Mouse (Mus musculus) lung, adult 2 months (tissue): Measurements from ENCODE around the gene Bdh2. TPM values are rescaled to one million over a fixed set of nuclear protein-coding genes. Genes with fewer than 3 reads are reported as not detected.

Source experiments
- DNase-seq: peaks from one replicate; pipeline ENCODE4 v3.0.0; 2022
- H3K4me1 ChIP-seq: fragments of 200-500 bp; 2 replicates; pipeline ENCODE4 v1.6.1; 2011; ENCODE audit warnings: low read length; ENCODE audit not compliant: control insufficient read depth, insufficient read depth
- H3K4me3 ChIP-seq: fragments of 200-500 bp; replicated peaks from 2 replicates; pipeline ENCODE3; 2011; ENCODE audit warnings: low read depth, mild to moderate bottlenecking, control low read depth, low read length; ENCODE audit errors: extremely low read depth
- CTCF ChIP-seq: fragments of 200-500 bp; IDR thresholded peaks from 2 replicates; pipeline ENCODE4 v1.5.1; 2011; ENCODE audit warnings: mild to moderate bottlenecking, low read length, control low read depth; ENCODE audit not compliant: insufficient read depth
- POLR2A ChIP-seq: fragments of 200-500 bp; IDR thresholded peaks from 2 replicates; pipeline ENCODE4 v1.6.1; 2011; ENCODE audit warnings: low read depth, mild to moderate bottlenecking, control low read depth, low read length, borderline replicate concordance; ENCODE audit errors: extremely low read depth
- WGBS: fragments of 180-500 bp; shearing (Covaris S2); methylation state at CpG from one replicate; pipeline ENCODE4 v1.1.7; 2018; 5-methylcytosine and 5-hydroxymethylcytosine counted together
- polyA plus RNA-seq: library from polyadenylated mRNA; depleted of rRNA; stranded (reverse); fragments of >200 nt; gene quantifications from 2 replicates; pipeline ENCODE4 v1.2.3, GENCODE M21; 2012

The Bdh2 gene
- polyA plus RNA-seq, 1 experiment, result 1.2 TPM

- H3K4me3 ChIP-seq, result no peak overlapping the region
- H3K4me1 ChIP-seq, result no peaks in the 10 kb centered on the region
- 82% methylated on average over 5 of the region's 5 CpGs for WGBS
- TF ChIP-seq CTCF, result no peak
- TF ChIP-seq POLR2A, result no peak
- DNase-seq, result no peak
Measured at GRCm38 (mm10) chr3:135268616-135269015, 12.4 kb upstream of the Bdh2 start.

- Histone ChIP-seq H3K4me3 (no peak overlapping the region), H3K4me1 (no peaks in the 10 kb centered on the region)
- DNase-seq, result no peak
- TF ChIP-seq CTCF (no peak), POLR2A (no peak)
- WGBS, result 77% methylated on average over 10 of the region's 10 CpGs
Measured at GRCm38 (mm10) chr3:135269391-135269990, 11.5 kb upstream of the Bdh2 start.

- WGBS, result 73% methylated on average over 12 of the region's 12 CpGs
- no peak for DNase-seq
- TF ChIP-seq POLR2A (no peak), CTCF (no peak)
- H3K4me1 ChIP-seq, result no peaks in the 10 kb centered on the region
- H3K4me3 ChIP-seq, result no peak overlapping the region
Measured at GRCm38 (mm10) chr3:135272627-135273026, 8.4 kb upstream of the Bdh2 start.

GRCm38 (mm10) chr3:135273047-135273446 lies 8.0 kb upstream of the Bdh2 start:
- TF ChIP-seq POLR2A (no peak), CTCF (no peak)
- no peak for DNase-seq
- no peak overlapping the region for H3K4me3 ChIP-seq
- no peaks in the 10 kb centered on the region for H3K4me1 ChIP-seq
- 76% methylated on average over 13 of the region's 13 CpGs for WGBS

GRCm38 (mm10) chr3:135280160-135280559 lies 861 bp upstream of the Bdh2 start:
- no peak overlapping the region for H3K4me3 ChIP-seq
- no peaks in the 10 kb centered on the region for H3K4me1 ChIP-seq
- WGBS, result 75% methylated on average over 4 of the region's 4 CpGs
- DNase-seq, result no peak
- TF ChIP-seq POLR2A (no peak), CTCF (no peak)

- Histone ChIP-seq H3K4me3 (no peak overlapping the region), H3K4me1 (no peaks in the 10 kb centered on the region)
- 76% methylated on average over 8 of the region's 8 CpGs for WGBS
- no peak for TF ChIP-seq POLR2A
- no peak for DNase-seq
Measured at GRCm38 (mm10) chr3:135281701-135282100, 680 bp downstream of the Bdh2 start.

GRCm38 (mm10) chr3:135285256-135285655 lies 4.2 kb downstream of the Bdh2 start:
- peak; percentile 15 for DNase-seq
- TF ChIP-seq CTCF, result no peak
- 75% methylated on average over 11 of the region's 11 CpGs for WGBS
- peak overlapping the region; percentile 26 for H3K4me3 ChIP-seq
- H3K4me1 ChIP-seq, result 0 out of 2 replicates have a peak, but pooled peaks cover 2% of the 10 kb centered on the region

GRCm38 (mm10) chr3:135285807-135286206 lies 4.8 kb downstream of the Bdh2 start:
- DNase-seq, result no peak
- TF ChIP-seq POLR2A, result no peak
- Histone ChIP-seq H3K4me3 (no peak overlapping the region), H3K4me1 (0 out of 2 replicates have a peak, but pooled peaks cover 2% of the 10 kb centered on the region)
- WGBS, result 45% methylated on average over 3 of the region's 3 CpGs

- DNase-seq, result no peak
- 64% methylated on average over 8 of the region's 8 CpGs for WGBS
Measured at GRCm38 (mm10) chr3:135288138-135288750, 7.2 kb downstream of the Bdh2 start.

GRCm38 (mm10) chr3:135289148-135289547 lies 8.1 kb downstream of the Bdh2 start:
- 89% methylated on average over 1 of the region's 1 CpGs for WGBS
- DNase-seq, result no peak
- Histone ChIP-seq H3K4me3 (no peak overlapping the region), H3K4me1 (0 out of 2 replicates have a peak, but pooled peaks cover 2% of the 10 kb centered on the region)
- TF ChIP-seq CTCF, result no peak
- no peak for TF ChIP-seq POLR2A

More at GRCm38 (mm10) chr3:135288138-135288750, 7.2 kb downstream of the Bdh2 start:
- no peak for TF ChIP-seq CTCF
- TF ChIP-seq POLR2A, result no peak
- no peak overlapping the region for H3K4me3 ChIP-seq
- H3K4me1 ChIP-seq, result 0 out of 2 replicates have a peak, but pooled peaks cover 2% of the 10 kb centered on the region
